Mouse (Mus musculus) adrenal gland, postnatal 14 days (tissue): ENCODE measurements around the gene Prph. TPM values are rescaled to one million over a fixed set of nuclear protein-coding genes. Genes with fewer than 3 reads are reported as not detected.
"Not testable (repeated sequence)": the region's sequence is repeated elsewhere in the genome, so short reads cannot be mapped to it uniquely, and the experiment has no call there.

Source experiments
- DNase-seq: peaks from one replicate; pipeline ENCODE4 v3.0.0; 2021; ENCODE audit warnings: mixed read lengths
- total RNA-seq: library from RNA; stranded (reverse); gene quantifications from 2 replicates; pipeline ENCODE4 v1.2.3, GENCODE M21; 2021

Gene Prph
- total RNA-seq, 1 experiment from 2014 or later, result 6.5 TPM

GRCm38 (mm10) chr15:99076011-99076410, 21.0 kb downstream of the Prph start:
- not testable (repeated sequence) for DNase-seq

GRCm38 (mm10) chr15:99078181-99078910, 23.4 kb downstream of the Prph start:
- DNase-seq, result no peak

- DNase-seq, result no peak
Observed at GRCm38 (mm10) chr15:99079804-99080203, 24.8 kb downstream of the Prph start.

- no peak for DNase-seq
Observed at GRCm38 (mm10) chr15:99082322-99082721, 27.3 kb downstream of the Prph start.

- DNase-seq, result no peak
Observed at GRCm38 (mm10) chr15:99082840-99083239, 27.9 kb downstream of the Prph start.

- DNase-seq, result peak; percentile 71
Observed at GRCm38 (mm10) chr15:99083258-99083657, 28.3 kb downstream of the Prph start.

- DNase-seq, result no peak
Observed at GRCm38 (mm10) chr15:99083867-99084557, 29.0 kb downstream of the Prph start.

- DNase-seq, result no peak
Observed at GRCm38 (mm10) chr15:99084618-99085017, 29.6 kb downstream of the Prph start.

- DNase-seq, result no peak
Observed at GRCm38 (mm10) chr15:99085997-99086396, 31.0 kb downstream of the Prph start.

GRCm38 (mm10) chr15:99087253-99088075, 32.5 kb downstream of the Prph start, which contains the start of gene C1ql4:
Gene C1ql4 (minus strand): TSS chr15:99087817.
- DNase-seq, result peak; percentile 68

- DNase-seq, result peak; percentile 93
Observed at GRCm38 (mm10) chr15:99088292-99088691, 33.3 kb downstream of the Prph start.

GRCm38 (mm10) chr15:99089069-99089468, 34.1 kb downstream of the Prph start:
- DNase-seq, result peak; percentile 35

- no peak for DNase-seq
Observed at GRCm38 (mm10) chr15:99092870-99093269, 37.9 kb downstream of the Prph start, which contains the start of gene Dnajc22. Gene Dnajc22 (plus strand): TSS chr15:99093170.

GRCm38 (mm10) chr15:99093291-99094258, 38.6 kb downstream of the Prph start:
- peak; percentile 40 for DNase-seq

- DNase-seq, result no peak
Observed at GRCm38 (mm10) chr15:99094631-99095270, 39.8 kb downstream of the Prph start.

- no peak for DNase-seq
Observed at GRCm38 (mm10) chr15:99095356-99095755, 40.4 kb downstream of the Prph start.

GRCm38 (mm10) chr15:99096061-99096793, 41.3 kb downstream of the Prph start:
- no peak for DNase-seq

- peak; percentile 66 for DNase-seq
Observed at GRCm38 (mm10) chr15:99096831-99097500, 42.0 kb downstream of the Prph start.

- peak; percentile 45 for DNase-seq
Observed at GRCm38 (mm10) chr15:99097840-99098492, 43.0 kb downstream of the Prph start.
